Mouse (Mus musculus) central nervous system, embryonic 11.5 days (tissue): ENCODE results near the gene Spc24. TPM values are rescaled to one million over a fixed set of nuclear protein-coding genes. Genes with fewer than 3 reads are reported as not detected.

ENCODE experiments used
- polyA plus RNA-seq: library from polyadenylated mRNA; depleted of rRNA; stranded (reverse); fragments of >200 nt; gene quantifications from 2 replicates; pipeline ENCODE4 v1.2.3, GENCODE M21; 2012; rRNA removed

Gene Spc24
- 96.4 and 121 TPM in 2 replicates for polyA plus RNA-seq

DNA sequence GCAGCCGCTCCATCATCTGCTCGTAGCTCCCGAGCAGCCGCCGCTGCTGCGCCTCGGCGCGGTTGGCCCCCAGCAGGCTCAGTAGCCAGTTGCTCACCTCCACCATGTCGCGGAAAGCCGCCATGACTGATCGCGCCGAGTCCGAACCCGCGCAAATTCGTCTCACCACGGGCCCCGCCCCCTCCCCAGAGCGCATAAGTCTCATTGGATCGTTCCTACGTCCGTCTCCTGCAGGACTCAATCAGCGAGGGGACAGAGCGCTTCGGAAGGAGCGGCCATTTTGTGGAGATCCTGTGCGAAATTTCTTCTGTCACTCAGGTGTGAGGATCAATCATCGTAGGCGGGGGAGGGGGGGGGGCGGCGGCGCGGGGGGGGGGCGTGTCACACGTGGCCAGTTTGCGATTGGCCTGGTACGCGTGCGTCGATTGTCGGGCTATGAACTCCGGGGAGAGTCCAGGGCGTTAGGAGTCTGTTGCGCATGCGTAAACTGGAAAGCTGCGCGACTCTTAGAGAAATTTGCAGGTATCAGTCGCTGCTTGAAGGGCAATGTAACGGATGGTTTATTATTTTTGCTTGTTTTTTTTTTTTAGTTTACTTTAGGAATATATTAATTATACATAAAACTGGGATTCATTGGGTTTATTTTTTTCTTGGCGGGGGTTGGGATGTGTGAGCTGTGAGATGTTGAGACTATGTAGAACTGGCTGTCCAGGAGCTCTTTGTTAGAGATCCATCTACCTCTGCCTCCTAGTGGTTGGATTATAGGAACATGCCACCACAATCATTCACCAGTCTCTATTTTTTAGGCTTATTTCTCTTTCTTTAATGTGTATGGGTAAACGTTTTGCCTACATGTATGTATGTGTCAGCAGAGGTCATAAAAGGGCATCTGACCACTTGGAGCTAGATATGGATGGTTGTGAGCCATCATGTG is at the start of gene Spc24:
Gene Spc24 (minus strand): TSS at position 149 of the 934 bp plus-strand sequence.

DNA sequence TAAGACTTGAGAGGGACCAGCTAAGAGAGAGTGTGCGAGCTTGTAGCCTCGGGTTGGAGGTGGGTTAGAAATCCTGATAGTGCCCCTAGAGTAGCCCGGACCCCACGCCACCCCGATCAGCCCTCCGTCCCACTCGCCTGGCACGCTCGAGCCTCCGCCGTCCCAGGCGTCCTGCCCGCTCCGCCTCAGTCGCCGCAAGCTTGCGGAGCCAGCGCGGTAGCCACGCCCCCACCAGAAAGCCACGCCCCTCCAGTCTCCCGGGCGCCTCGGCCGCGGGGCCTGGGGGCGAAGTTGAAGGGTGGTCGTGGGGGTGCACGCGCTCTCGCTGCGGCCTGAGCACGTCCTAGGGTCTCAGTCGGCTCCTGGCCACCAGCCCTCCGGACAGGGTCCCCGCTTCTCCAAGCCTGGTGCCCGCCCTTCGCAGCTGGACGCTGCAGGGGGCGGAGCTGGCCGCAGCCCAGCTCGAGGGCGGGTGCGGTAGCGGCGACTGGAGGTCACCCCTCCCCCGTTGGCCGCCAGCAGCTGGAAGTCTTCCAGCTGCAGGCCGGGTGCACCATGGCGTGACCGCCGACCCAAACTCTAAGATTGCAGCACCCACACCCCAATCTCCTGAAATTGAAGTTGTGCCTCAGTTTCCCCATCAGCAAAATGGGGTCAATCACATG is 38.4 kb upstream of the Spc24 start, which contains the start of gene Kank2:
Gene Kank2 (minus strand): TSS at position 400 of the 665 bp plus-strand sequence.

DNA sequence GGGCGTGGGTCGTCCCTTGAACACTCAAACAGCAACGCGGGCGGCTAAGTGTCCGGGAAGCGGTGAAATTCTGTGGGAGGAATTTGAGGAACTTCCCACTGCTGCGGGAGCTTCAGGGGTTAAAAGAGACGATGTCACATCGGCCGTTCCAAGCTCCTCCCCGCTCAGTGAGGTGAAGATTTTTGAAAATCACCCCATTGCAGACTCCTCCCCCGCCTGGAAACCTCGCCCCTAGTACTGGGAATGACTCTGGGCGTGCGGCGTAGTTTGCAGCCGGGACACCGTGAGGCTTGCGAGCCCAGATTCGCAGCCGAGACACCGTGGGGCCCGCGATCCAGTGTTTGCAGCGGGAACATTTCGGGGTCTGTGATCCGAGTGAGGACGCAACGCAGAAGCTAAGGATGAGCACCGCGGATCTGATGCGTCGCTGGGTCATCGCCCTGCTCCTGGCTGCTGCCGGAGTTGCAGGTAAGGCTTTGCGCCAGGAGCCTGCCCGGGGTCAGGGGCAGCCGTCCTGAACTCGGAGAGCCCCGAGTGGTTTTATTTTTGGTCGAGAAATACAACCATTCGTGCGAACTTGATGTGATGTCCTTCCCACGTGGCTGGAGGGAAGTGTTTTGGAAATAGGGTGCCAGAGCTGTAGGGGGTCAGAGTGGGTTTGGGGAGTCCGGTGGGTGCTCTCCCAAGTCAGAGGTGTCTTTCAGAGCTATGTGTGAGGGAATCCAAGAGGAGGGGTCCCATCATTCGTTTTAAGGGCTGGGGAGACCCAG is 36.5 kb downstream of the Spc24 start, which contains the start of gene Ldlr:
Gene Ldlr (plus strand): TSS at position 107 of the 770 bp plus-strand sequence.

Other genes starting within 250 kb of the Spc24 start
- 0.70 and 0.75 TPM in 2 replicates for gene AB124611, start 234.1 kb downstream of the Spc24 start, polyA plus RNA-seq
- 60.6 and 128 TPM in 2 replicates for gene Carm1, start 213.4 kb downstream of the Spc24 start, polyA plus RNA-seq
- 43.3 and 43.5 TPM in 2 replicates for gene Timm29, start 167.6 kb downstream of the Spc24 start, polyA plus RNA-seq
- gene Yipf2, start 167.5 kb downstream of the Spc24 start, polyA plus RNA-seq, result 8.9 and 14.4 TPM in 2 replicates
- gene Smarca4, start 144.1 kb downstream of the Spc24 start, polyA plus RNA-seq, result 153 and 166 TPM in 2 replicates
- 32.9 and 34.9 TPM in 2 replicates for gene Ldlr, start 36.8 kb downstream of the Spc24 start, polyA plus RNA-seq
- gene Kank2, start 38.4 kb upstream of the Spc24 start, polyA plus RNA-seq, result 14.3 and 22.8 TPM in 2 replicates
- gene Angptl8, start 75.2 kb upstream of the Spc24 start, polyA plus RNA-seq, result 0.17 and 0.86 TPM in 2 replicates
- gene Dock6, start 92.3 kb upstream of the Spc24 start, polyA plus RNA-seq, result 47.1 and 89.7 TPM in 2 replicates
- gene Rab3d, start 157.9 kb upstream of the Spc24 start, polyA plus RNA-seq, result 7.1 and 10.0 TPM in 2 replicates
- 7.9 and 8.4 TPM in 2 replicates for gene Ccdc159, start 167.2 kb upstream of the Spc24 start, polyA plus RNA-seq
- gene Tmem205, start 167.3 kb upstream of the Spc24 start, polyA plus RNA-seq, result 23.9 and 26.4 TPM in 2 replicates
- gene Plppr2, start 176.7 kb upstream of the Spc24 start, polyA plus RNA-seq, result 30.6 and 36.7 TPM in 2 replicates
- gene Swsap1, start 195.5 kb upstream of the Spc24 start, polyA plus RNA-seq, result 7.4 and 7.8 TPM in 2 replicates
- 12.4 and 18.9 TPM in 2 replicates for gene Epor, start 203.2 kb upstream of the Spc24 start, polyA plus RNA-seq
- 3.3 and 3.4 TPM in 2 replicates for gene Rgl3, start 229.1 kb upstream of the Spc24 start, polyA plus RNA-seq
- 4.8 and 7.3 TPM in 2 replicates for gene Ccdc151, start 242.3 kb upstream of the Spc24 start, polyA plus RNA-seq
- gene Prkcsh, start 242.5 kb upstream of the Spc24 start, polyA plus RNA-seq, result 109 and 149 TPM in 2 replicates